Mouse (Mus musculus) heart, adult 2 months (tissue): Measurements from ENCODE around the gene Trem3.

Experiments
- CTCF ChIP-seq: fragments of 200-600 bp; IDR thresholded peaks from 2 replicates; pipeline ENCODE4 v1.8.1; 2022; ENCODE audit warnings: antibody characterized with exemption, mild to moderate bottlenecking, moderate library complexity
- EP300 ChIP-seq: fragments of 200-500 bp; IDR thresholded peaks from 2 replicates; pipeline ENCODE4 v1.6.1; 2011; ENCODE audit warnings: low read depth, low read length, control low read depth; ENCODE audit not compliant: insufficient read depth

- TF ChIP-seq CTCF (no peak), EP300 (no peak)
Observed at GRCm38 (mm10) chr17:48263741-48264362, 16.3 kb downstream of the Trem3 start, which contains the start of gene Treml4.
